Mouse (Mus musculus) left cerebral cortex, adult 2 months (tissue): ENCODE results near the gene Sf3b1. TPM values are rescaled to one million over a fixed set of nuclear protein-coding genes. Genes with fewer than 3 reads are reported as not detected.
A peak's percentile ranks its signal among the peaks of the same experiment; 100 is the strongest.
"Not testable (repeated sequence)": the region's sequence is repeated elsewhere in the genome, so short reads cannot be mapped to it uniquely, and the experiment has no call there.

ENCODE experiments used
- DNase-seq, 2 experiments: peaks; one replicate each; pipeline ENCODE4 v3.0.0; 2021 to 2022; ENCODE audit warnings: low spot score in 2 of 2, mixed read lengths in 1 of 2; ENCODE audit errors: extremely low spot score in 1 of 2
- H3K27ac ChIP-seq: fragments of 200-600 bp; 2 replicates; pipeline ENCODE4 v1.8.1; 2022
- H3K4me3 ChIP-seq: fragments of 200-600 bp; 2 replicates; pipeline ENCODE4 v1.8.1; 2022
- CTCF ChIP-seq: fragments of 200-600 bp; IDR thresholded peaks from 2 replicates; pipeline ENCODE4 v1.8.1; 2022; ENCODE audit warnings: antibody characterized with exemption, mild to moderate bottlenecking, moderate library complexity
- intact Hi-C: fragments of 180-260 bp; cut with DNase I; formaldehyde crosslinking; loops from one replicate; pipeline ENCODE4 v1.15.1; 2025
- long read RNA-seq, 2 experiments: library from polyadenylated mRNA; stranded (forward); transcript quantifications; one replicate each; pipeline ENCODE4 v2.0.0; 2021; ENCODE audit warnings: borderline mapping rate in 2 of 2
- total RNA-seq, 2 experiments: library from RNA; stranded (reverse); gene quantifications; 2 replicates each; pipeline ENCODE4 v1.2.3; 2021

The Sf3b1 gene
- 100 to 1,000 TPM; 159 to 164 TPM for total RNA-seq
- long read RNA-seq, experiment 1, full-length matches to known transcripts = 135 of 269 reads
- long read RNA-seq, experiment 1, partial matches to known transcripts = 17 of 269 reads
- long read RNA-seq, experiment 1, other reads (novel, unspliced or antisense) = 117 of 269 reads
- long read RNA-seq, experiment 2, full-length matches to known transcripts = 79 of 223 reads
- long read RNA-seq, experiment 2, partial matches to known transcripts = 14 of 223 reads
- long read RNA-seq, experiment 2, other reads (novel, unspliced or antisense) = 130 of 223 reads

GRCm38 (mm10) chr1:55027253-55027801 is at the start of gene Sf3b1:
Gene Sf3b1 (minus strand): TSS chr1:55027481.
- intact Hi-C loops = loop anchor here (1.0 to 2.0 kb wide), 3 partner anchors 25 to 103 kb away; partner anchors contain the start of genes Coq10b and Mob4
- no peak for TF ChIP-seq CTCF
- peak; percentile 93 to 94 for DNase-seq
- Histone ChIP-seq H3K4me3 (peak within 1 kb of the TSS; percentile 97), H3K27ac (peak within 1 kb of the TSS; percentile 99)

GRCm38 (mm10) chr1:55076395-55076743 is 49.1 kb upstream of the Sf3b1 start:
- no peak overlapping the region for H3K4me3 ChIP-seq
- no peak for TF ChIP-seq CTCF
- H3K27ac ChIP-seq = no peak overlapping the region
- intact Hi-C loops = no loop called here
- no peak for DNase-seq

- Histone ChIP-seq H3K4me3 (no peak overlapping the region), H3K27ac (no peak overlapping the region)
- intact Hi-C loops = no loop called here
- no peak for DNase-seq
- no peak for TF ChIP-seq CTCF
These were observed 48.5 kb upstream of the Sf3b1 start for GRCm38 (mm10) chr1:55075652-55076394.

GRCm38 (mm10) chr1:55074757-55075156 is 47.5 kb upstream of the Sf3b1 start:
- no peak for DNase-seq
- TF ChIP-seq CTCF = no peak
- no peak overlapping the region for H3K27ac ChIP-seq
- intact Hi-C loops = no loop called here
- no peak overlapping the region for H3K4me3 ChIP-seq

- DNase-seq, H3K4me3 ChIP-seq, intact Hi-C loops, H3K27ac ChIP-seq: not testable (repeated sequence)
These were observed 45.0 kb upstream of the Sf3b1 start for GRCm38 (mm10) chr1:55072328-55072727.

GRCm38 (mm10) chr1:55061772-55062171 is 34.5 kb upstream of the Sf3b1 start:
- Histone ChIP-seq H3K4me3 (no peak overlapping the region), H3K27ac (no peak overlapping the region)
- intact Hi-C loops = no loop called here
- TF ChIP-seq CTCF = no peak
- DNase-seq = no peak

- no peak for TF ChIP-seq CTCF
- intact Hi-C loops = no loop called here
- no peak overlapping the region for H3K4me3 ChIP-seq
- no peak for DNase-seq
- H3K27ac ChIP-seq = no peak overlapping the region
These were observed 33.8 kb upstream of the Sf3b1 start for GRCm38 (mm10) chr1:55061099-55061498.

- H3K4me3 ChIP-seq, intact Hi-C loops, DNase-seq, H3K27ac ChIP-seq: not testable (repeated sequence)
These were observed 31.1 kb upstream of the Sf3b1 start for GRCm38 (mm10) chr1:55058383-55058782.

- Histone ChIP-seq H3K4me3 (no peak overlapping the region), H3K27ac (no peak overlapping the region)
- no peak for TF ChIP-seq CTCF
- intact Hi-C loops = no loop called here
- DNase-seq = no peak
These were observed 28.2 kb upstream of the Sf3b1 start for GRCm38 (mm10) chr1:55055322-55056115.

- TF ChIP-seq CTCF = no peak
- intact Hi-C loops = loop anchor here (2.0 kb wide), 1 partner anchor 33 kb away; no protein-coding TSS in a partner anchor
These were observed 26.3 kb upstream of the Sf3b1 start for GRCm38 (mm10) chr1:55053596-55053995.

GRCm38 (mm10) chr1:55053005-55053404 is 25.7 kb upstream of the Sf3b1 start:
- peak overlapping the region; percentile 94 for H3K4me3 ChIP-seq
- peak overlapping the region; percentile 98 for H3K27ac ChIP-seq
- peak in 1 of 2 experiments; percentile 62 for DNase-seq
- intact Hi-C loops = loop anchor here (2.0 kb wide), 1 partner anchor 34 kb away; no protein-coding TSS in a partner anchor
- TF ChIP-seq CTCF = peak; percentile 6; the same call in 1 of the 2 replicates

More at GRCm38 (mm10) chr1:55053596-55053995, 26.3 kb upstream of the Sf3b1 start:
- Histone ChIP-seq H3K4me3 (peak overlapping the region; percentile 94), H3K27ac (no peak overlapping the region)
- DNase-seq = no peak
